Mouse (Mus musculus): ENCODE measurements around the gene Ammecr1.

- TF ChIP-seq JUND (conservative IDR thresholded peaks at IDR 0.05; ENCODE audit: low read depth, low read length) = no peak
- no peak for TF ChIP-seq EP300 (IDR thresholded peaks at IDR 0.05; ENCODE audit: low read length)
- TF ChIP-seq RCOR1 (conservative IDR thresholded peaks at IDR 0.05; ENCODE audit: low read depth, low read length) = no peak
- no peak for TF ChIP-seq CTCF (conservative IDR thresholded peaks at IDR 0.05 in 1 of 2, IDR thresholded peaks at IDR 0.05 in 1 of 2; ENCODE audit: low read depth in 2 of 2, low read length in 2 of 2)
- no peak for TF ChIP-seq POLR2A (IDR thresholded peaks at IDR 0.05; ENCODE audit: low read depth, low read length)
- no peak for TF ChIP-seq ZC3H11A (IDR thresholded peaks at IDR 0.05; ENCODE audit: low read depth, low read length)
- TF ChIP-seq RAD21 (IDR thresholded peaks at IDR 0.05; ENCODE audit: low read depth, low read length) = no peak
- no peak for TF ChIP-seq MYC (IDR thresholded peaks at IDR 0.05; ENCODE audit: low read depth, low read length)
- TF ChIP-seq ZNF384 (IDR thresholded peaks at IDR 0.05; ENCODE audit: low read depth, low read length) = no peak
- TF ChIP-seq MAFK (IDR thresholded peaks at IDR 0.05; ENCODE audit: insufficient replicate concordance, low read length) = no peak
- no peak for TF ChIP-seq TCF12 (IDR thresholded peaks at IDR 0.05; ENCODE audit: low read depth, low read length)
- TF ChIP-seq POLR2AphosphoS2 (IDR thresholded peaks at IDR 0.05; ENCODE audit: low read depth, low read length) = no peak
Observed at GRCm38 (mm10) chrX:142960434-142960833, 6.1 kb downstream of the Ammecr1 start.

Measured in CH12.LX (cell line).